Mouse (Mus musculus) ES-E14 (cell line): ENCODE measurements at regions not wholly inside any gene's neighbourhood (a gene's known extent, or its start where the extent isn't known, plus 50 kb on each side); places are given as distances from the start of the nearest gene placed in this dataset.

Source experiments
- HCFC1 ChIP-seq: IDR thresholded peaks from 2 replicates; pipeline ENCODE4 v1.6.1; 2012; ENCODE audit warnings: low read length, inconsistent platforms, borderline replicate concordance; ENCODE audit not compliant: insufficient read depth
- ZNF384 ChIP-seq: IDR thresholded peaks from 2 replicates; pipeline ENCODE4 v1.6.1; 2012; ENCODE audit warnings: low read depth, low read length, inconsistent platforms

DNA sequence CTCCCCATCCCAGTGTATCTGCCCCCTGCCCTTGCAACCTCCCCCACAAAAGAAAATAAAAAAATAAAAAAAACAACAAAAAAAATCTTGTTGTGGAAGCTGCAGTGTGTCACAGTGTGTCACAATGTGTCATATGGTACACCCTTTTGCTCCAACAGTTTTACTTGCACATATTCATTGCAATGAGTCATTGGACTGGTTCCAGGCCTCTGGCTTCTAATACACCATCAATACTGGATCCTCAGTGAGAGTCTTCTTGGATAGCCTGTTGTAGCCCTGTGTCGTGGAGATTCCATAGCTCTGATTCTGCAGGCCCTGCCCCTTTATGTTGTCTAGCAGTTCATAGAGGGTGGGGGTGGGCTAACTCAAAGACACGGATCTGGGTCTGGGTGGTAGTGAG lies 290.1 kb upstream of the Tank start:
- TF ChIP-seq HCFC1 (no peak), ZNF384 (no peak)
